Mouse (Mus musculus): ENCODE measurements around the gene Litaf. TPM values are rescaled to one million over a fixed set of nuclear protein-coding genes. Genes with fewer than 3 reads are reported as not detected.

Litaf gene
- polyA plus RNA-seq, 1 experiment from 2014 or later: 112 TPM

- WGBS: 36% methylated on average over 3 of the region's 3 CpGs
Measured at GRCm38 (mm10) chr16:10916271-10916670, 149.7 kb downstream of the Litaf start.

GRCm38 (mm10) chr16:10915066-10915465 is 150.9 kb downstream of the Litaf start:
- H3K9ac ChIP-seq: no peak overlapping the region
- no peaks in the 10 kb centered on the region for H3K27me3 ChIP-seq (ENCODE audit: insufficient read depth, low read length)
- H3K4me2 ChIP-seq: no peak overlapping the region
- H3K27ac ChIP-seq (ENCODE audit: low read depth): no peak overlapping the region
- no peak for TF ChIP-seq CTCF (IDR thresholded peaks at IDR 0.05; ENCODE audit: low read depth)
- H3K9me3 ChIP-seq (ENCODE audit: low read depth, low read length): no peaks in the 10 kb centered on the region
- no peaks in the 10 kb centered on the region for H3K4me1 ChIP-seq (ENCODE audit: insufficient read depth)
- no peaks in the 10 kb centered on the region for H3K36me3 ChIP-seq (ENCODE audit: insufficient read depth)
- DNase-seq: no peak
- WGBS: 90% methylated on average over 4 of the region's 4 CpGs
- ATAC-seq (ENCODE audit: insufficient read depth): no peak
- no peak overlapping the region for H3K4me3 ChIP-seq (ENCODE audit: low read depth, low read length)

More at GRCm38 (mm10) chr16:10916271-10916670, 149.7 kb downstream of the Litaf start:
- DNase-seq: no peak
- Histone ChIP-seq H3K9me3 (ENCODE audit: low read depth, low read length) (no peaks in the 10 kb centered on the region), H3K36me3 (ENCODE audit: insufficient read depth) (no peaks in the 10 kb centered on the region), H3K27me3 (ENCODE audit: insufficient read depth, low read length) (no peaks in the 10 kb centered on the region), H3K9ac (no peak overlapping the region), H3K4me2 (no peak overlapping the region), H3K4me1 (ENCODE audit: insufficient read depth) (no peaks in the 10 kb centered on the region), H3K4me3 (ENCODE audit: low read depth, low read length) (no peak overlapping the region), H3K27ac (ENCODE audit: low read depth) (no peak overlapping the region)
- TF ChIP-seq CTCF (IDR thresholded peaks at IDR 0.05; ENCODE audit: low read depth): no peak
- no peak for ATAC-seq (ENCODE audit: insufficient read depth)

- 71% methylated on average over 2 of the region's 2 CpGs for WGBS
- H3K27me3 ChIP-seq (ENCODE audit: insufficient read depth, low read length): no peaks in the 10 kb centered on the region
- no peak overlapping the region for H3K4me3 ChIP-seq (ENCODE audit: low read depth, low read length)
- no peak for TF ChIP-seq CTCF (IDR thresholded peaks at IDR 0.05; ENCODE audit: low read depth)
- H3K4me2 ChIP-seq: no peak overlapping the region
- H3K27ac ChIP-seq (ENCODE audit: low read depth): no peak overlapping the region
- ATAC-seq (ENCODE audit: insufficient read depth) (no peak), DNase-seq (no peak)
- H3K9me3 ChIP-seq (ENCODE audit: low read depth, low read length): no peaks in the 10 kb centered on the region
- H3K36me3 ChIP-seq (ENCODE audit: insufficient read depth): no peaks in the 10 kb centered on the region
- no peaks in the 10 kb centered on the region for H3K4me1 ChIP-seq (ENCODE audit: insufficient read depth)
- no peak overlapping the region for H3K9ac ChIP-seq
Measured at GRCm38 (mm10) chr16:10911061-10911460, 154.9 kb downstream of the Litaf start.

- Histone ChIP-seq H3K9ac (no peak overlapping the region), H3K9me3 (ENCODE audit: low read depth, low read length) (no peaks in the 10 kb centered on the region), H3K36me3 (ENCODE audit: insufficient read depth) (no peaks in the 10 kb centered on the region), H3K4me1 (ENCODE audit: insufficient read depth) (no peaks in the 10 kb centered on the region), H3K27ac (ENCODE audit: low read depth) (no peak overlapping the region), H3K4me3 (ENCODE audit: low read depth, low read length) (no peak overlapping the region), H3K27me3 (ENCODE audit: insufficient read depth, low read length) (no peaks in the 10 kb centered on the region), H3K4me2 (no peak overlapping the region)
- no peak for ATAC-seq (ENCODE audit: insufficient read depth)
- DNase-seq: no peak
- no peak for TF ChIP-seq CTCF (IDR thresholded peaks at IDR 0.05; ENCODE audit: low read depth)
- WGBS: 66% methylated on average over 7 of the region's 7 CpGs
Measured at GRCm38 (mm10) chr16:10910541-10910940, 155.4 kb downstream of the Litaf start.

Small RNAs within 50 kb of the gene (microRNA-seq; reads per million reads assigned to microRNA genes)
- not detected for gene Gm26268 (ENCODE audit: borderline number of aligned reads)

Other genes starting within 250 kb of the Litaf start
- 4.3 and 4.8 TPM in 2 replicates for gene Rmi2, start 231.1 kb downstream of the Litaf start, polyA plus RNA-seq (2014; fragmentation: Nextera tagmentation; extraction: Ambion mirVana)
- 56.7 and 57.7 TPM in 2 replicates for gene Snn, start 5.2 kb downstream of the Litaf start, polyA plus RNA-seq (2014; fragmentation: Nextera tagmentation; extraction: Ambion mirVana)
- gene Txndc11, start 68.5 kb upstream of the Litaf start, polyA plus RNA-seq (2014; fragmentation: Nextera tagmentation; extraction: Ambion mirVana): 38.2 and 38.8 TPM in 2 replicates
- gene Zc3h7a, start 110.2 kb upstream of the Litaf start, polyA plus RNA-seq (2014; fragmentation: Nextera tagmentation; extraction: Ambion mirVana): 95.8 and 96.9 TPM in 2 replicates
- 193 and 202 TPM in 2 replicates for gene Rsl1d1, start 137.2 kb upstream of the Litaf start, polyA plus RNA-seq (2014; fragmentation: Nextera tagmentation; extraction: Ambion mirVana)
- gene Gspt1, start 188.2 kb upstream of the Litaf start, polyA plus RNA-seq (2014; fragmentation: Nextera tagmentation; extraction: Ambion mirVana): 105 and 115 TPM in 2 replicates
- gene Tnfrsf17, start 247.7 kb upstream of the Litaf start, polyA plus RNA-seq (2014; fragmentation: Nextera tagmentation; extraction: Ambion mirVana): not detected in 2 replicates

Data from lung, embryonic 14.5 days (tissue).